Mouse (Mus musculus): ENCODE measurements at regions not wholly inside any gene's neighbourhood (a gene's known extent, or its start where the extent isn't known, plus 50 kb on each side); places are given as distances from the start of the nearest gene placed in this dataset.

- intact Hi-C loops (cut with DNase I): no loop called here
- DNase-seq: no peak
Observed at GRCm38 (mm10) chr14:68807918-68808317, 486.2 kb downstream of the Synb start.

- intact Hi-C loops (cut with DNase I): no loop called here
- no peak for DNase-seq
Observed at GRCm38 (mm10) chr14:68806646-68807045, 487.5 kb downstream of the Synb start.

- DNase-seq: no peak
- intact Hi-C loops (cut with DNase I): no loop called here
Observed at GRCm38 (mm10) chr14:68784395-68784794, 509.7 kb downstream of the Synb start.

- intact Hi-C loops (cut with DNase I): no loop called here
- no peak for DNase-seq
Observed at GRCm38 (mm10) chr14:68783216-68783615, 510.9 kb downstream of the Synb start.

- no peak for DNase-seq
- intact Hi-C loops (cut with DNase I): no loop called here
Observed at GRCm38 (mm10) chr14:68770411-68770810, 523.7 kb downstream of the Synb start.

GRCm38 (mm10) chr14:68762916-68763315 lies 531.2 kb downstream of the Synb start:
- intact Hi-C loops (cut with DNase I): no loop called here
- DNase-seq: peak; percentile 65

- no peak for DNase-seq
- intact Hi-C loops (cut with DNase I): no loop called here
Observed at GRCm38 (mm10) chr14:68744661-68745060, 549.4 kb downstream of the Synb start.

- no peak for DNase-seq
- intact Hi-C loops (cut with DNase I): loop anchor here (5.0 kb wide), 2 partner anchors 284 to 404 kb away; no protein-coding TSS in a partner anchor
Observed at GRCm38 (mm10) chr14:68738474-68738873, 555.6 kb downstream of the Synb start.

GRCm38 (mm10) chr14:68735756-68736155 lies 558.3 kb downstream of the Synb start:
- intact Hi-C loops (cut with DNase I): loop anchor here (5.0 kb wide), 2 partner anchors 287 to 407 kb away; no protein-coding TSS in a partner anchor
- DNase-seq: peak; percentile 80

- DNase-seq: no peak
- intact Hi-C loops (cut with DNase I): no loop called here
Observed at GRCm38 (mm10) chr14:68721156-68721555, 572.9 kb downstream of the Synb start.

- intact Hi-C loops (cut with DNase I): no loop called here
- DNase-seq: no peak
Observed at GRCm38 (mm10) chr14:68719429-68720160, 574.5 kb downstream of the Synb start.

GRCm38 (mm10) chr14:68718846-68719245 lies 575.3 kb downstream of the Synb start:
- peak; percentile 6 for DNase-seq
- intact Hi-C loops (cut with DNase I): no loop called here
